Mouse (Mus musculus) olfactory bulb, adult 2 months (tissue): ENCODE measurements around the gene Gm12394.

ENCODE experiments used
- CTCF ChIP-seq: fragments of 200-500 bp; IDR thresholded peaks from 2 replicates; pipeline ENCODE4 v1.5.1; 2012; ENCODE audit warnings: low read depth, mild to moderate bottlenecking, low read length, moderate library complexity; ENCODE audit not compliant: insufficient read depth
- POLR2A ChIP-seq: fragments of 200-500 bp; IDR thresholded peaks from 2 replicates; pipeline ENCODE4 v1.6.1; 2012; ENCODE audit warnings: mild to moderate bottlenecking, low read depth, low read length, moderate library complexity; ENCODE audit not compliant: insufficient read depth

- TF ChIP-seq POLR2A (no peak), CTCF (no peak)
These were observed 14.2 kb upstream of the Gm12394 start for GRCm38 (mm10) chr4:42870748-42871147.
